10 mouse cellular contexts compared by ENCODE assay signal in genomic region chr15:82378261-82379180, GRCm38 (mm10). TPM values are rescaled to one million over a fixed set of nuclear protein-coding genes. Genes with fewer than 3 reads are reported as not detected.
DNase-seq lines count a peak whose midpoint lies in the region; ATAC-seq lines count a peak whose summit lies in the region.
"Had no signal": no experiment of that assay in that cellular context is flagged by ENCODE, and none has a peak within 500 bp of the region (broad histone marks: within the 10 kb centered on the region; RNA-seq: fewer than 3 reads in every experiment).

No protein-coding gene starts in this region.

- H3K27me3 ChIP-seq in embryonic facial prominence, embryonic 15.5 days = no peaks in the 10 kb centered on the region
- no peaks in the 10 kb centered on the region for H3K27me3 ChIP-seq in kidney, embryonic 14.5 days (ENCODE audit: control insufficient read depth, insufficient read depth, low read length)

- WGBS in embryonic facial prominence, embryonic 15.5 days = 38% methylated on average over 15 of the region's 15 CpGs
- WGBS in kidney, embryonic 14.5 days = 40% methylated on average over 15 of the region's 15 CpGs

- DNase-seq in heart, adult 11 months = peak; percentile 94
- no peak for DNase-seq in heart, postnatal 25 days (ENCODE audit: low spot score)
- peak; percentile 56 for DNase-seq in lung, postnatal 10 days
- no peak for DNase-seq in layer of hippocampus, adult 9-11 months
- DNase-seq in urinary bladder, postnatal 4 days (ENCODE audit: low spot score in 2 of 2) = no peak
- DNase-seq: adrenal gland, postnatal 36 days had no signal

- H3K9me3 ChIP-seq in embryonic facial prominence, embryonic 15.5 days (replicated peaks) = no peaks in the 10 kb centered on the region
- H3K9me3 ChIP-seq in kidney, embryonic 14.5 days (ENCODE audit: control insufficient read depth, low read length) = no peaks in the 10 kb centered on the region; the same call in 1 of the 2 replicates

- intact Hi-C loops in heart, postnatal 25 days (cut with DNase I) = no loop called here

- peaks cover 32% of the 10 kb centered on the region for H3K4me1 ChIP-seq in embryonic facial prominence, embryonic 15.5 days
- H3K4me1 ChIP-seq in kidney, embryonic 14.5 days (ENCODE audit: control insufficient read depth, insufficient read depth, low read length) = peaks cover 12% of the 10 kb centered on the region; the same call in 1 of the 2 replicates

- no peak for ATAC-seq in embryonic facial prominence, embryonic 15.5 days (ENCODE audit: insufficient number of reproducible peaks, low FRiP score, low TSS enrichment, low read depth)
- ATAC-seq in kidney, embryonic 14.5 days (ENCODE audit: low FRiP score, low TSS enrichment) = no peak
- no peak for ATAC-seq in frontal cortex, adult (ENCODE audit: low TSS enrichment)

- no peaks in the 10 kb centered on the region for H3K36me3 ChIP-seq in embryonic facial prominence, embryonic 15.5 days
- H3K36me3 ChIP-seq in kidney, embryonic 14.5 days (ENCODE audit: control insufficient read depth, insufficient read depth, low read length) = no peaks in the 10 kb centered on the region

- H3K9ac ChIP-seq in embryonic facial prominence, embryonic 15.5 days = no peak overlapping the region
- H3K9ac ChIP-seq in kidney, embryonic 14.5 days (ENCODE audit: low read depth, low read length) = no peak overlapping the region

- 0 out of 2 replicates have a peak overlapping the region, but pooled peaks have one; percentile 39 for H3K27ac ChIP-seq in embryonic facial prominence, embryonic 15.5 days (replicated peaks)
- H3K27ac ChIP-seq in kidney, embryonic 14.5 days (ENCODE audit: low read depth, low read length) = peak overlapping the region; percentile 63; the same call in 1 of the 2 replicates

- no peak overlapping the region for H3K4me3 ChIP-seq in embryonic facial prominence, embryonic 15.5 days (replicated peaks)
- peak overlapping the region; percentile 1; the same call in 1 of the 2 replicates for H3K4me3 ChIP-seq in kidney, embryonic 14.5 days (ENCODE audit: low read length)

- peak overlapping the region; percentile 80; the same call in 1 of the 2 replicates for H3K4me2 ChIP-seq in embryonic facial prominence, embryonic 15.5 days (replicated peaks)
- H3K4me2 ChIP-seq in kidney, embryonic 14.5 days (replicated peaks; ENCODE audit: low read depth, low read length) = peak overlapping the region; percentile 45; the same call in 1 of the 2 replicates

RNA-seq across cellular contexts. Expression of gene Cyp2d22, which starts 1.5 kb away (rescaled TPM):
- 10 to 100 TPM; 21.5 to 25.4 TPM for total RNA-seq in heart, postnatal 25 days (2021)
- 12.2 and 12.3 TPM in 2 replicates for polyA plus RNA-seq in embryonic facial prominence, embryonic 15.5 days (2015; fragmentation: Nextera tagmentation; extraction: Ambion mirVana)
- 7.0 and 8.2 TPM in 2 replicates for polyA plus RNA-seq in kidney, embryonic 14.5 days (2014; fragmentation: Nextera tagmentation; extraction: Ambion mirVana)

RNA-seq across cellular contexts. Expression of gene Cyp2d11, which starts 15.3 kb away (rescaled TPM):
- under 1 TPM; 0.21 to 0.22 TPM for total RNA-seq in heart, postnatal 25 days (2021)
- polyA plus RNA-seq in embryonic facial prominence, embryonic 15.5 days (2015; fragmentation: Nextera tagmentation; extraction: Ambion mirVana) = not detected in 2 replicates
- polyA plus RNA-seq in kidney, embryonic 14.5 days (2014; fragmentation: Nextera tagmentation; extraction: Ambion mirVana) = not detected in 2 replicates
- total RNA-seq: adrenal gland, postnatal 36 days had no signal
- polyA plus RNA-seq: erythroblast, embryonic 14.5 days had no signal

RNA-seq across cellular contexts. Expression of gene Ndufa6, which starts 24.4 kb away (rescaled TPM):
- 100 to 1,000 TPM; 683 to 734 TPM for total RNA-seq in heart, postnatal 25 days (2021)
- 314 and 320 TPM in 2 replicates for polyA plus RNA-seq in embryonic facial prominence, embryonic 15.5 days (2015; fragmentation: Nextera tagmentation; extraction: Ambion mirVana)
- 396 and 553 TPM in 2 replicates for polyA plus RNA-seq in kidney, embryonic 14.5 days (2014; fragmentation: Nextera tagmentation; extraction: Ambion mirVana)

RNA-seq across cellular contexts. Expression of gene Cyp2d10, which starts 28.5 kb away (rescaled TPM):
- total RNA-seq in heart, postnatal 25 days (2021) = not detected
- polyA plus RNA-seq in embryonic facial prominence, embryonic 15.5 days (2015; fragmentation: Nextera tagmentation; extraction: Ambion mirVana) = not detected in 2 replicates
- polyA plus RNA-seq in kidney, embryonic 14.5 days (2014; fragmentation: Nextera tagmentation; extraction: Ambion mirVana) = not detected in 2 replicates

RNA-seq across cellular contexts. Expression of gene Smdt1, which starts 39.8 kb away (rescaled TPM):
- 100 to 1,000 TPM; 203 to 204 TPM for total RNA-seq in heart, postnatal 25 days (2021)
- 264 and 279 TPM in 2 replicates for polyA plus RNA-seq in embryonic facial prominence, embryonic 15.5 days (2015; fragmentation: Nextera tagmentation; extraction: Ambion mirVana)
- 276 and 306 TPM in 2 replicates for polyA plus RNA-seq in kidney, embryonic 14.5 days (2014; fragmentation: Nextera tagmentation; extraction: Ambion mirVana)

Comparison
In these comparisons a context has a peak if more than half of its experiments do, and no peak if none do; other contexts are left out.
1. DNase-seq: peak in heart, adult 11 months (single experiment) and lung, postnatal 10 days (single experiment); none in heart, postnatal 25 days (single experiment), layer of hippocampus, adult 9-11 months (single experiment) and urinary bladder, postnatal 4 days (0 of 2).